In the genomic region with DNA sequence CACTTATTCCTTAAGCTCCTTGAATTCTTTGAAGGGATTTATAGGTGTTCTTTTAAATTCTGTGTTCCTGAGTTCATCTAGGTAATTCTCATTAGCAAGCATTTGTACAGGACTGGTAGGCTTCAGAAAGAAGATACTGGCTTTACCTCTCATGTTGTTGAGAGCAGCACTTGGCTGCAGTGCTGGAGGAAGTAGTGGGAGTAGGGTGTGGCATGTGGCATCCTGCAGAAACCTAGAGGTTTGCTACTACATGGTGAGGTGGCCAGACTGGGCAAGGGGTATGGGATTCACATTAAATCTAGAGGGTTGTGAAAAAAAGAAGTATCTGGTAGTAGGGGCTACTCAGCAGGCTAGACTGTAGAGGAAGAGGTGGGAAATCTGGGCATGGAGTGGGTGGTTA, we compare ENCODE assay signal across 24 mouse cellular contexts. TPM values are rescaled to one million over a fixed set of nuclear protein-coding genes. Genes with fewer than 3 reads are reported as not detected.
"Had no signal": no experiment of that assay in that cellular context is flagged by ENCODE, and none has a peak within 500 bp of the region (broad histone marks: within the 10 kb centered on the region; RNA-seq: fewer than 3 reads in every experiment).

No protein-coding gene starts in this region.

- H3K4me2 ChIP-seq: lung, embryonic 15.5 days; midbrain, embryonic 12.5 days; midbrain, embryonic 15.5 days; neural tube, embryonic 13.5 days; neural tube, embryonic 15.5 days had no signal

- H3K27me3 ChIP-seq: lung, embryonic 15.5 days; midbrain, embryonic 12.5 days; midbrain, embryonic 15.5 days; neural tube, embryonic 13.5 days; neural tube, embryonic 15.5 days had no signal

- H3K4me1 ChIP-seq: lung, embryonic 15.5 days; midbrain, embryonic 12.5 days; midbrain, embryonic 15.5 days; neural tube, embryonic 13.5 days; neural tube, embryonic 15.5 days had no signal

- H3K9ac ChIP-seq: liver, postnatal 0 days; lung, embryonic 15.5 days; midbrain, embryonic 12.5 days; midbrain, embryonic 15.5 days; neural tube, embryonic 13.5 days; neural tube, embryonic 15.5 days had no signal

- H3K36me3 ChIP-seq: lung, embryonic 15.5 days; midbrain, embryonic 10.5 days; midbrain, embryonic 12.5 days; midbrain, embryonic 15.5 days; neural tube, embryonic 13.5 days; neural tube, embryonic 15.5 days had no signal

- H3K4me3 ChIP-seq: lung, embryonic 15.5 days; midbrain, embryonic 10.5 days; midbrain, embryonic 12.5 days; midbrain, embryonic 15.5 days; neural tube, embryonic 13.5 days; neural tube, embryonic 15.5 days had no signal

- H3K9me3 ChIP-seq: lung, embryonic 15.5 days; midbrain, embryonic 10.5 days; midbrain, embryonic 12.5 days; midbrain, embryonic 15.5 days; neural tube, embryonic 13.5 days; neural tube, embryonic 15.5 days had no signal

- DNase-seq: liver, postnatal 0 days; lung, adult 2 months; lung, postnatal 14 days; lung, postnatal 36 days; retina, postnatal 1 day; right cerebral cortex, adult 18-20 months; right cerebral cortex, postnatal 25 days; right cerebral cortex, postnatal 4 days; spleen, adult 18-20 months; thymus, adult 18-20 months; thymus, postnatal 14 days; thymus, postnatal 4 days had no signal

- H3K27ac ChIP-seq: lung, embryonic 15.5 days; midbrain, embryonic 10.5 days; midbrain, embryonic 12.5 days; midbrain, embryonic 15.5 days; neural tube, embryonic 13.5 days; neural tube, embryonic 15.5 days had no signal

- ATAC-seq: liver, postnatal 0 days; lung, postnatal 0 days; midbrain, embryonic 15.5 days had no signal

RNA-seq across cellular contexts. Expression of gene Gzmb, which starts 31.1 kb away (rescaled TPM):
- polyA plus RNA-seq: midbrain, embryonic 10.5 days; midbrain, embryonic 12.5 days; midbrain, embryonic 15.5 days; midbrain, postnatal 0 days; neural tube, embryonic 11.5 days; neural tube, embryonic 13.5 days; neural tube, embryonic 15.5 days had no signal

RNA-seq across cellular contexts. Expression of gene Gzmc, which starts 58.7 kb away (rescaled TPM):
- polyA plus RNA-seq: lung, adult 2 months; lung, embryonic 15.5 days; lung, postnatal 0 days; midbrain, embryonic 10.5 days; midbrain, embryonic 15.5 days; midbrain, postnatal 0 days; neural tube, embryonic 13.5 days; neural tube, embryonic 15.5 days; small intestine, adult 2 months; stomach, embryonic 14.5 days; stomach, embryonic 16.5 days had no signal
